Mouse (Mus musculus) ES-Bruce4 (cell line): ENCODE measurements around the gene Arih2. TPM values are rescaled to one million over a fixed set of nuclear protein-coding genes. Genes with fewer than 3 reads are reported as not detected.

Experiments
- H3K27ac ChIP-seq: 2 replicates; pipeline ENCODE4 v1.5.1; 2012; ENCODE audit warnings: low read length, inconsistent platforms; ENCODE audit not compliant: insufficient read depth
- H3K27me3 ChIP-seq: 2 replicates; pipeline ENCODE4 v1.6.1; 2012; ENCODE audit warnings: mild to moderate bottlenecking, low read length, inconsistent platforms; ENCODE audit not compliant: control insufficient read depth, poor library complexity, insufficient read depth, severe bottlenecking
- H3K36me3 ChIP-seq: 2 replicates; pipeline ENCODE4 v1.6.1; 2012; ENCODE audit warnings: inconsistent platforms, mild to moderate bottlenecking, low read length, moderate library complexity; ENCODE audit not compliant: control insufficient read depth, poor library complexity, insufficient read depth, severe bottlenecking
- H3K4me1 ChIP-seq: one replicate; pipeline ENCODE4 v1.8.1; 2011; ENCODE audit warnings: low read length; ENCODE audit not compliant: control insufficient read depth, insufficient read depth
- H3K4me3 ChIP-seq: 2 replicates; pipeline ENCODE4 v1.5.1; 2011; ENCODE audit warnings: low read depth, mild to moderate bottlenecking, low read length
- H3K9ac ChIP-seq: 2 replicates; pipeline ENCODE4 v1.6.1; 2012; ENCODE audit warnings: low read depth, mild to moderate bottlenecking, inconsistent platforms; ENCODE audit not compliant: poor library complexity, severe bottlenecking
- H3K9me3 ChIP-seq: replicated peaks from 2 replicates; pipeline ENCODE4 v1.6.1; 2012; ENCODE audit warnings: mild to moderate bottlenecking, low read length, inconsistent platforms; ENCODE audit not compliant: control insufficient read depth, poor library complexity, insufficient read depth, severe bottlenecking
- CTCF ChIP-seq: IDR thresholded peaks from one replicate; pipeline ENCODE4 v1.8.1; 2011; ENCODE audit warnings: low read depth, low read length
- EP300 ChIP-seq: IDR thresholded peaks from 2 replicates; pipeline ENCODE4 v1.6.1; 2011; ENCODE audit warnings: low read depth, low read length; ENCODE audit not compliant: insufficient read depth
- POLR2A ChIP-seq: IDR thresholded peaks from one replicate; pipeline ENCODE4 v1.8.1; 2011; ENCODE audit warnings: low read length; ENCODE audit not compliant: insufficient read depth
- polyA plus RNA-seq: library from polyadenylated mRNA; stranded (reverse); fragments of >200 nt; gene quantifications from 2 replicates; pipeline ENCODE4 v1.2.4, GENCODE M21; 2011; ENCODE audit warnings: low read depth; ENCODE audit not compliant: missing spikeins, insufficient read depth, insufficient read length

The Arih2 gene
- polyA plus RNA-seq, 1 experiment, result 131 TPM

- peaks cover 51% of the 10 kb centered on the region for H3K36me3 ChIP-seq
These were observed 9.4 kb downstream of the Arih2 start for GRCm38 (mm10) chr9:108639825-108640224.

GRCm38 (mm10) chr9:108635415-108635814 is 13.8 kb downstream of the Arih2 start:
- Histone ChIP-seq H3K27ac (no peak overlapping the region), H3K4me3 (no peak overlapping the region), H3K36me3 (peaks cover 32% of the 10 kb centered on the region), H3K9me3 (no peaks in the 10 kb centered on the region), H3K4me1 (no peaks in the 10 kb centered on the region), H3K9ac (no peak overlapping the region), H3K27me3 (no peaks in the 10 kb centered on the region)
- no peak for TF ChIP-seq EP300
- TF ChIP-seq CTCF, result no peak
- no peak for TF ChIP-seq POLR2A

More at GRCm38 (mm10) chr9:108639825-108640224, 9.4 kb downstream of the Arih2 start:
- Histone ChIP-seq H3K27me3 (no peaks in the 10 kb centered on the region), H3K4me3 (no peak overlapping the region), H3K27ac (no peak overlapping the region), H3K9ac (no peak overlapping the region), H3K9me3 (no peaks in the 10 kb centered on the region), H3K4me1 (peaks cover 3% of the 10 kb centered on the region)
- no peak for TF ChIP-seq EP300
- TF ChIP-seq CTCF, result no peak
- TF ChIP-seq POLR2A, result no peak

GRCm38 (mm10) chr9:108633846-108634245 is 15.3 kb downstream of the Arih2 start:
- Histone ChIP-seq H3K4me1 (no peaks in the 10 kb centered on the region), H3K27ac (no peak overlapping the region), H3K4me3 (no peak overlapping the region), H3K36me3 (peaks cover 34% of the 10 kb centered on the region), H3K9ac (no peak overlapping the region), H3K9me3 (no peaks in the 10 kb centered on the region), H3K27me3 (no peaks in the 10 kb centered on the region)
- TF ChIP-seq CTCF (no peak), POLR2A (no peak), EP300 (no peak)

GRCm38 (mm10) chr9:108632375-108632774 is 16.8 kb downstream of the Arih2 start:
- Histone ChIP-seq H3K27me3 (no peaks in the 10 kb centered on the region), H3K27ac (no peak overlapping the region), H3K4me3 (no peak overlapping the region), H3K9ac (no peak overlapping the region), H3K9me3 (no peaks in the 10 kb centered on the region), H3K36me3 (peaks cover 34% of the 10 kb centered on the region), H3K4me1 (no peaks in the 10 kb centered on the region)
- no peak for TF ChIP-seq POLR2A
- TF ChIP-seq CTCF, result no peak
- TF ChIP-seq EP300, result no peak

GRCm38 (mm10) chr9:108631631-108632256 is 17.4 kb downstream of the Arih2 start:
- Histone ChIP-seq H3K27ac (no peak overlapping the region), H3K9me3 (no peaks in the 10 kb centered on the region), H3K9ac (no peak overlapping the region), H3K27me3 (no peaks in the 10 kb centered on the region), H3K4me3 (no peak overlapping the region), H3K36me3 (peaks cover 38% of the 10 kb centered on the region), H3K4me1 (no peaks in the 10 kb centered on the region)
- TF ChIP-seq CTCF (no peak), EP300 (no peak), POLR2A (no peak)

GRCm38 (mm10) chr9:108630683-108631082 is 18.5 kb downstream of the Arih2 start:
- H3K9ac ChIP-seq, result no peak overlapping the region
- no peaks in the 10 kb centered on the region for H3K4me1 ChIP-seq
- TF ChIP-seq CTCF (no peak), POLR2A (no peak), EP300 (no peak)
- no peak overlapping the region for H3K27ac ChIP-seq
- no peaks in the 10 kb centered on the region for H3K27me3 ChIP-seq
- peaks cover 40% of the 10 kb centered on the region for H3K36me3 ChIP-seq
- no peak overlapping the region for H3K4me3 ChIP-seq
- H3K9me3 ChIP-seq, result no peaks in the 10 kb centered on the region
